Mouse (Mus musculus): ENCODE measurements at regions not wholly inside any gene's neighbourhood (a gene's known extent, or its start where the extent isn't known, plus 50 kb on each side); places are given as distances from the start of the nearest gene placed in this dataset.

DNA sequence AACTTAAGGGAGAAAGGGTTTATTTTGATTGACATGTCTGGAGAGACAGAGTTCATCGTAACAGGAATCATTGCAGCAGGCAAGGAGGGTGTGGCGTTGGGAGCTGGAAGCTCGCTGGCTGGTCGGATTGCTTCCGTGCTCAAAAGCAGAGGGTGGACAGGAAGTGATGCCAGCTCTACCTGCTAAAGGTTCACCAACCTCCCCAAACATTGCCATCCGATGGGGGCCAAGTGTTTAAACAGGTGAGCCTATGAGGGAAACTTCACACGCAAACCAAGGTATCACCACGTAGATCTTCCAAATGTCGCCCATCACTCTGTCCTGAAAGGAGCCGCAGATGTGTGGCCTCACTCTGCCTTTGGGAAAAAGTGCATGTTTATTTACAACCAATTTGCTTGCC, 162.3 kb upstream of the 3110018I06Rik start:
- no peak for DNase-seq

DNA sequence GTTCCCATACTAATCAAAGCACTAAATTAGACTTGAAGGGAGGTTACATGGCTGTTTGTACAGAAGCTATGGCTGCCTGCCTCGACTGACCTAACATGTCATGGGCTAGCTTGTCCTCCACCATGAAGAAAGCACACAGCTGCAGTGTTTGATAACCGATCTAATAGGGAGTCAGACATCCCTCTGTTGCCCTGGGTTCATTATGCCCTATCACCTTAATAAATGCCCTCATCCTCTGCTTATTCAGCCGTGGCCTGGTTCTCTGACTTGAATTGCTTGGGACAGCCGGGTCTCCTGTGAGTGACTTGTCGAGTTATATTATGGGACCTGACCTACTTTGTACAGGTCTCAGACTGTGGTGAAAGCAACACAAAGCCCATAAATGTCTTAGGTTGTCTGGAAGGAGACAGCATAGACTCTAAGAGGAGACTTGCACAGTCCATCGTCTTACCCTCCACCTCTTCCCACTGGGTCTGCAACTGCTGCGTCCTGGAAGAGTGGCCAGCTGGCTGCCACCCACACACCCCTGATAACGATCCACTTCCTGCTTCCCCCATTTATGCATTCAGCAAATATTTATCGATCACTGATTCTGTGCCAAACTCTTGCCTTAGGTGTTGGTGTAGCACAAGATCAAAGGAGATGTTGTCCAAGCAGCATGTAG, 161.2 kb upstream of the 3110018I06Rik start:
- DNase-seq, result no peak

DNA sequence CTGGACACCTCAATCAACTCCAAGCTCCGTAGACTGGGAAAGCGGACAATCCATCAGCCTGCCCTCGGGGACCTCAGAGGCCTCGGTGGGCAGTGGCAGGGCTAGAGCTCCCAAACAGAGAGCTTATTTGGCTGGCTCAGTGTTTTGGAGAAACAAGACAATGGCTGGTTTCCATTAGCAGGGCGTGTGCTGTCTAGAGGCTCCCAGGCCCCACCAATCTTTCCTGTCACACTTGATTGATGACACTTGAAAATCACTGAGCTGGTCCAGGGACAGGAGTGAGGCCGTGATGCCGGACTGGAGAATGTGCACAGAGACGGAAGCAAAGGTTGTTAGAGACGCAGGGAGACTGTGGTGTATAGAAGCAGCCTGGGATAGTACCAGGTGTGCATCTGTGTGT, 159.4 kb upstream of the 3110018I06Rik start:
- DNase-seq, result no peak

DNA sequence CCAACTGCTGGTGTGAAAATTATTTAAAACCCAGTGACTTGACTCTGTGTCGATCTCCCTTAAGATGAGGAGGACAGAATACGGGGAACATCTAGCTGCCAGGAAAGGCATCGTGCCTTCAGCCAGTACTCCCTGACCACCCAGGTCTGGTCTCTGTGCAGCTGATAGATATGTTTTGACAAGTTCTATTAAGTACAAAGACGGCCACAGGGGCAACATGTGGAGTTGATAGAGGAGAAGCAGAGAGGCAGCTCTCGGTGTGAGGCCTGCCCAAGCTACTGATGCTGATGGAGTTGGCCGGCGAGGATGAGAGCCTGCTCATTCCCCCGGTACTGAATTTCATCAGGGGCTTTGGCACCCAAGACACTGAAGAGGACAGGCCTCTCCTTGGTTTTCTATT, 154.1 kb upstream of the 3110018I06Rik start:
- no peak for DNase-seq

DNA sequence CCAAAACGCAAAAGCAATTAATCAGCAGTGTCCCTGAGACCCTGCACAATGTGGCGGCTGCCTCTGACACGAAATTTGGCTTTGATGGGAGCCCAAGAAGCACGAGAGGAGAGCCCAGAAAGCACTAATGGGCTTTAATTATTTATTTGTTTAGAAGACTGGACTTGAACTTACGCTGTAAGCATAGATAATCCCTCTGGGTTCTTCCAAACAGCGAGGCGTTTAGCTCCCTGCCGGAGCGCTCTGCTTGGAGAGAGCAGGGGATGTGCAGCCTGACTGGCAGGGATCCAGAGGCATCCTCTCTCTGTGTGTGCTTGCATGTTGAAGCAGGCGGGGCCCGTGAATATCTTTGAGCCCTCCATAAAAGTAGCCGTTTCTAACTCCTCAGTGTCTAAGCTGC, 153.3 kb upstream of the 3110018I06Rik start:
- no peak for DNase-seq

DNA sequence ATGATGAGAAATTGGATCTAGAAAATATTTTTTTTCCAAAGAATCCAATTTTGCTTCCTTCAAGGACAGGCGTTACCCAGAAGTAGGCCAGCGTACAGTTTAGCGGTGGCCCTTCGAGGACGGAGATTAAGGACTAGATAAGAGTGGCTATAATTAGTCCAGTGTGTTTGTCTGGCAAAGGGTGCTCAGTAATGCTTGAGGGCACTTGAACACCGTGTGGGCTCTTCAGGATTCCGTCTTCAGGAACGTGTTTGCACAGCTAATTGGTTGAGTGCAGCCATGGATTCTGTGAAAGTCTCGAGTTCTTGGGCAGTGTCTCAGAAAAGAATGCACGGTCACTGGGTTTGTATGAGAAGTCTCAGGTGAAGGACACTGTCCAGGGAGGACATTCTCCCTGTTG, 149.7 kb upstream of the 3110018I06Rik start:
- DNase-seq, result no peak

DNA sequence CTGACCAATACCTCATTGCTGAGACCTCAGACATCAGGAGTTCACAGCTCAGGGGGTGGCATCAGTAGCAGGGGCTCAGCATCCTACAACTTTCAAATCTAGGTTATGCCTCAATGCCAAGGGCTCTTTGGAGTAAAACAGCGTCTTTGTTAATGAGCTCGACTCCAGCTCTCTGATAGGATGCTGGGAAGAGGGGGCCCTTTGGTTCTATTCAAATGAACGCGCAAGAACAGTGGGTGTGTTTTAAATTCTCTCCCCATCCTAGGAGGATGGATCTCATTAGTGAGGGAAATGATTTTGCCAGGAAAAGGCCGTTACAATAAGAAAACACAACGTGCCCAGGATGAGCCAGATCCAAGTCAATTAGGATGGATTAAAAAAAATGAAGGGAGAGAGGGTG, 132.2 kb upstream of the 3110018I06Rik start:
- DNase-seq, result no peak

DNA sequence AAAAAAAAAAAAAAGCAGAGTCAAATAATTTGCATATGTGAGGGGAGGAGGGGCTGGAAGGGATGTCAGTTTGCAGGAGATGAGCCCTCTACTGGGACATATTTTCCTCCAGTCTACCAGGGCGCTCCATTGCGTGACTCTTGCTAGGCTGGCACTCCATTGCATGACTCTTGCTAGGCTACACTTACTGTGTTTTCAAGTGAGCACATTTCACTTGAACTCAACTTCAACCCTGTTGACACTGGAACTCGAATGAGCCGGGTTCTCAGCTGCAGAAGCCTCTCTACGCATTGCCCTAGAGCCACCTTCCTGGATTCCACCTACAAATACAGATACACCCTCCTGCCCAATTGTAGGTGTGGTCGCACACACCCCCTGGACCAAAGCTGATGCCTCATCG, 131.5 kb upstream of the 3110018I06Rik start:
- DNase-seq, result no peak

DNA sequence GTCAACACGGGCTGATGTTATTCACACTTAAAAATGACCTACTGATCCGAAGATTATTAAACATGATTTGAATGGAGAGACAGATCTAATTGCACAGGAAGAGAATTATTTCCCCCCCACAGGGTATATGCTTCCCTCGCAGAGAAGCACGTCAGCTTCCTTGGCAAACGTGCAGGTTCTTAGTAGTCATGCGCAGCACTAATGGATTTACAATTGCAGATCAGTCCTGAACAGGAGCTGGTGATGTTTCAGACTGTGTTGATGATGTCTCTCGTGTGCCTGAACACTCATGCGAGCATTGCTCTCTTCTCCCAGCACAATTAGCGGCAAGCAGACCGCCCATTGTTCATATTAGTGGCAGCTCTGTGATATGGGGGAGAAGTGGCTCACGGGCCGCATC, 127.9 kb upstream of the 3110018I06Rik start:
- DNase-seq, result no peak

DNA sequence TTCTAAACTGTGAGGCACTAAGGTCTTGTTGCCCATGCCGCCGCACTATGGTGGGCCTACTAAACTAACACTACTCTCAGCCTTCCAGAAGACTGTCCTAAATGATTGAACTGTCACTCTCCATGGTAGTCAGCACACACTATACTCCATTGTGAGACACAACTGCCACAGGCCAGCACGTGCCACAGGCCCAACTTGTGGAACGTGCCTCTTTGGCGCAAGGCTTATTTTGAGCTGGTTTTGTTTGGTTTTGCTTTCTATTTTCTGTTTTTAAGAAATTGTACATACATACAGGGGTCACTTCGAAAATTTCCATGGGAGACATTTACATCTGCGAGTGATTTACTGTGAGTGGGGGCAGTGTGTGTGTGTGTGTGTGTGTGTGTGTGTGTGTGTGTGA, 126.8 kb upstream of the 3110018I06Rik start:
- DNase-seq, result no peak

DNA sequence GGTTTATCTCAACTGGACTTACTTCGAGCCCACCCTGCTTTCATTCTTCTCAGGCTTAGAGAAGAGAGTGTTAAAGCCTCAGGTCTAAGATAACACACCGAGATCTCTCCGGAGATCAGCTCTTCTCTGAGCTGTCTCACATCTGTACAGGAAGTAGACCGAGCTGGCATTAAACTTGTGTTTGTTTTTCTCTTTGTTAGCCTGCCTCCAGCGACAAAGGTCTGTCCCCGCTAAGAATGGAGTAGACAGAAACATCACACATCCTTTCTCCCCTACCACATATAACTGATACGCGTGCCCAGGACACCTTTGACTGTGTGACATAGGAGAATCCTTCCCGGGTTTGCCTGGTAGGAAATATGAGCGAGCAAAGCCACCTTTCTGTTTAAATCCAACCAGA, 126.3 kb upstream of the 3110018I06Rik start:
- no peak for DNase-seq

DNA sequence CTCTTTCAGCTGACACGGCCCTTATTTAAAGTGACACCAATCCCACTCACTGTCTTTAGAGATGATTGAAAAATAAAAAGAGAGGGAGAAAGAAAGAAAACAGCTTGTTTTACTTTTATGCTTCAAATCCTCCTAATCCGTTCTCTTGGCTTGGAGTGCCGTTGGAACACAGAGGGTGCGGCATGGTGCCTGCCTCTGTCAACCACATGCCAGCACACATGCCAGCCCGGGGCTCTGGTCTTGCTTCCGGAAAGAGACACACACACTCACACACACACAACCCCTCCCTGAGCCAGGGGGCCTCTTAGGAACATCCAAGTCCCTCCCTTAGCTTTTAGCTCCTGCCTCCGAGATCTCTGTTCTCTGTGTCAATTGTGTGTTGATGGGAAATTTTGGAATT, 116.2 kb upstream of the 3110018I06Rik start:
- no peak for DNase-seq

DNA sequence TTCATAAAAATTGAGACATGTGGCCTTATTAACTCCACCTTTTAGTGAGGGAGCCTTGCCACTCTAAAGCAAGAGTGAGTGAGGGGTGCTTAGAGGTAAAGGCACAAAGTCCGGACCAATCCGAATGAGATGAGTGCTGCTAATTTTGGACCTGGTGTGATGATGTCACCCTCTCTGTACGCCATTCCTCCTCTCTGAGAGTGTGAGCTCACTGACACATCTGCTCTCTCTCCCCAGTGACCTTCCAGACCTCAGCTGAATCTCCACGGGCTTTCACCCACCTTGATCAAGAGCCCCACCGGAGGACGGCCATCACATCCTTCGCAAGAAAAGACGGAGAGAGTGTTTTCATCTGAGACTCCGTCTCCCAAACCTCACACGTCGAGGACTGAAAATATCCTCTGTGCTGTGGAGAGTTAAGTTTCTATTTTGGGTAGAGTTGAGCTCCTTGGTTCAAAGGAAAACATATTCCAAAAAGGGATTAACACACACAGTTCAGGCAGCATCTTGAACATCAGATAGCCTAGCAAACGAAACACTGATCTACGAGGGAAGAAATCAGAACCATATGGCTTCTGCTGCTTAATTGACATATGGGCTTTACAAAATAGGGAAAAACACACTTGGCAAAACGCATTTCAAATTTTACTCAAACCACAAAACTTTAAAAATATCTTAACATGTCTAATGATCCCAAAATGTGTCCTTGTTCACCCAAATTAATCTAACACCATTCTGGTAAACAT, 96.2 kb upstream of the 3110018I06Rik start:
- no peak for DNase-seq

DNA sequence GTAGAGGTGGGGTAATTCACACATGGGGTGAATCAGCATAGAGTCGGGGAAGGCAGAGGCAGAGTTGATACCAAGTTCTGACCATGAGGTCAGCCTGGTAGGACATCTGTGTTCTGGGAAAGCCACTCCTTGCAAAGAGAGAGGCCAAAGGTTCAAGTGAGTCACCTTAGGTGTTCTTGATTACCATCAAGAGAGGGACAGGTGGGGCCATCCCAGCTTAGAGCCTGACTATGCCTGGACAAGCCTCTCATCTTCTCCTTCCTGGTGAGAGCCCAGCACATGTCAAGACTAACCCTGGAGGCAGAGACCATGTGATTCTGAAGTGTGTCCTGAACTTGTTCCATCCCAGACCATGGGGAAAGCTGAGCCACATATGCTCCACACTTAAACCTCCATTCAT, 94.0 kb upstream of the 3110018I06Rik start:
- DNase-seq, result no peak

DNA sequence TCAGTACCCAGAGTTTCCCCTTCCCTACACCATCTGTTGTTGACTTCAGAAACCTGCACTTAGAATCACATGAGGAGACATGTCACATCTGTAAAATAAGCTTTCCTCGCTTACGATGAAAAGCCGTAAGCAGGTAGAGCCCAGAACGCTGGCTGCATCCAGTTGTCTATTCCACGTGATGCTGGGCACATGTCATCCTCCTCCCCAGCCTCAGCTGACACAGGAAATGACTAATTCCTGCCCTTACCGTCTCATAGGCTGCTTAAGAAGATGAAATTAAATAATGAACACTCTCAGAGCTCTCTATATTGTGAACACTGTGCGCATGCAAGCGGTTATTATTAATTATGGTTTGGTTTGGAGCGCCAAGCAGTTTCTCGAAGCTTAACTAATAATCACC, 83.6 kb upstream of the 3110018I06Rik start:
- DNase-seq, result no peak

DNA sequence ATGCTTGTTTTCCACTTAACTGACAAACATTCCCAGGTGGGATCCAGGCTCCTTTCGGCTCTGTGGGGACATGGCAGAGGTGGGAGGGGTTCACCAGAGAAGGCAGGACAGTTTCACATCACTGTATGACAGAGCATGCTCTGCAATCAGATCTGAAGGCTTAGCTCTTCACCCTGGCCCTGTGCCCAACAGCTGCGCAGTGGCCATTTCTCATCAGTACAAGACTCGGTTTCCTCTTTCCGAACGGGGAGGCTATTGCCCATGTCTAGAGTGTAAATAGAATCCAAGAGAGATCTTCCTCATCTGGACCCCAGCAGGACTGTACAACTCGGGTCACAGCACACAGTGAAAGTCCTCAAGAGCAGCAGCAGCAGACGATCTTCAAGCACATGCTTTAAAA, 64.5 kb upstream of the 3110018I06Rik start:
- no peak for DNase-seq

DNA sequence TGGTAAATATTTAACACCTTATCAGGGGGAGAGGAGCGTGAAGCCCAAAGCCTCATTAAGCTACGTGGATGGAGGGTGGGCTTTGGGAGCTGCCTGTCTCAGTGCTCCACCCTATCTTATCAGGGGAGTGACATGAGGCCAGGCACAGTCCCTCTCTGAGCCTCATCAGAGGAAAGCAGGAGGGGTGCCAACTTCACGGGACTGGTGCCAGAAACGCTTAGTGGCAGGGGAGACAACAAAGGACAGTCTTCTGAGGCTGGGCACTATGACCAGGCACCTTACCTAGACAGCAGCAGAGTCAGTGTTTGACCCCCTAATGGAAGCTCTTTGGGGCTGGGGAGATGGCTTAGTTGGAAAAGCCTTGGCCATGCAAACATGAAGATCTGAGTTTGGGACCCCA, 49.9 kb upstream of the 3110018I06Rik start:
- no peak for DNase-seq
